Mouse (Mus musculus) left cerebral cortex, postnatal 36 days (tissue): ENCODE results near the gene Tmem114. TPM values are rescaled to one million over a fixed set of nuclear protein-coding genes. Genes with fewer than 3 reads are reported as not detected.

Experiments used
- DNase-seq, 2 experiments: peaks; one replicate each; pipeline ENCODE4 v3.0.0; 2021 to 2022; ENCODE audit warnings: low spot score in 2 of 2, mixed read lengths in 1 of 2
- intact Hi-C: fragments of 180-260 bp; cut with DNase I; formaldehyde crosslinking; loops from one replicate; pipeline ENCODE4 v1.15.1; 2025
- total RNA-seq, 2 experiments: library from RNA; stranded (reverse); gene quantifications; 2 replicates each; pipeline ENCODE4 v1.2.3; 2021

Tmem114 gene
- 1 to 10 TPM; 1.5 to 1.8 TPM for total RNA-seq

GRCm38 (mm10) chr16:8424971-8425330, at the start of gene Tmem114:
Gene Tmem114 (minus strand): TSS chr16:8425136.
- intact Hi-C loops = no loop called here
- DNase-seq = no peak

- intact Hi-C loops = loop anchor here (5.0 kb wide), 1 partner anchor 59 kb away; no protein-coding TSS in a partner anchor
- peak; percentile 89 to 93 for DNase-seq
Measured at GRCm38 (mm10) chr16:8470603-8471481, 45.9 kb upstream of the Tmem114 start, which contains the start of gene Mettl22. Gene Mettl22 (plus strand): TSS chr16:8470788.

GRCm38 (mm10) chr16:8470132-8470531, 45.2 kb upstream of the Tmem114 start:
- DNase-seq = no peak
- intact Hi-C loops = loop anchor here (5.0 kb wide), 1 partner anchor 58 kb away; no protein-coding TSS in a partner anchor

GRCm38 (mm10) chr16:8459098-8459497, 34.2 kb upstream of the Tmem114 start:
- intact Hi-C loops = loop anchor here (5.0 kb wide), 1 partner anchor 47 kb away; no protein-coding TSS in a partner anchor
- DNase-seq = peak; percentile 19 to 20

GRCm38 (mm10) chr16:8458391-8458790, 33.5 kb upstream of the Tmem114 start:
- no peak for DNase-seq
- intact Hi-C loops = loop anchor here (5.0 kb wide), 1 partner anchor 46 kb away; no protein-coding TSS in a partner anchor

- no peak for DNase-seq
- intact Hi-C loops = loop anchor here (5.0 kb wide), 1 partner anchor 43 kb away; no protein-coding TSS in a partner anchor
Measured at GRCm38 (mm10) chr16:8455221-8455620, 30.3 kb upstream of the Tmem114 start.

- DNase-seq = no peak
- intact Hi-C loops = no loop called here
Measured at GRCm38 (mm10) chr16:8453301-8453700, 28.4 kb upstream of the Tmem114 start.

GRCm38 (mm10) chr16:8446256-8446655, 21.3 kb upstream of the Tmem114 start:
- no peak for DNase-seq
- intact Hi-C loops = no loop called here

- no peak for DNase-seq
- intact Hi-C loops = no loop called here
Measured at GRCm38 (mm10) chr16:8444911-8445310, 20.0 kb upstream of the Tmem114 start.

GRCm38 (mm10) chr16:8432616-8433015, 7.7 kb upstream of the Tmem114 start:
- intact Hi-C loops = no loop called here
- DNase-seq = no peak

- no peak for DNase-seq
- intact Hi-C loops = no loop called here
Measured at GRCm38 (mm10) chr16:8429531-8429930, 4.6 kb upstream of the Tmem114 start.

GRCm38 (mm10) chr16:8425736-8426135, 800 bp upstream of the Tmem114 start:
- intact Hi-C loops = no loop called here
- no peak for DNase-seq

GRCm38 (mm10) chr16:8424161-8424970, 570 bp downstream of the Tmem114 start:
- DNase-seq = peak; percentile 68 to 80
- intact Hi-C loops = no loop called here

GRCm38 (mm10) chr16:8423626-8424114, 1.3 kb downstream of the Tmem114 start:
- no peak for DNase-seq
- intact Hi-C loops = no loop called here

GRCm38 (mm10) chr16:8420842-8421241, 4.1 kb downstream of the Tmem114 start:
- intact Hi-C loops = no loop called here
- DNase-seq = no peak

GRCm38 (mm10) chr16:8420381-8420780, 4.6 kb downstream of the Tmem114 start:
- no peak for DNase-seq
- intact Hi-C loops = no loop called here

- intact Hi-C loops = no loop called here
- no peak for DNase-seq
Measured at GRCm38 (mm10) chr16:8419666-8420065, 5.3 kb downstream of the Tmem114 start.

GRCm38 (mm10) chr16:8418126-8418525, 6.8 kb downstream of the Tmem114 start:
- intact Hi-C loops = no loop called here

GRCm38 (mm10) chr16:8417011-8417720, 7.8 kb downstream of the Tmem114 start:
- intact Hi-C loops = no loop called here
- peak; percentile 20 to 26 for DNase-seq

More at GRCm38 (mm10) chr16:8418126-8418525, 6.8 kb downstream of the Tmem114 start:
- no peak for DNase-seq
